Mouse (Mus musculus): Measurements from ENCODE around the gene R3hdml.

The R3hdml gene

GRCm38 (mm10) chr2:163480191-163480825 lies 11.8 kb upstream of the R3hdml start:
- DNase-seq = peak in 1 of 2 experiments; percentile 20

DNA sequence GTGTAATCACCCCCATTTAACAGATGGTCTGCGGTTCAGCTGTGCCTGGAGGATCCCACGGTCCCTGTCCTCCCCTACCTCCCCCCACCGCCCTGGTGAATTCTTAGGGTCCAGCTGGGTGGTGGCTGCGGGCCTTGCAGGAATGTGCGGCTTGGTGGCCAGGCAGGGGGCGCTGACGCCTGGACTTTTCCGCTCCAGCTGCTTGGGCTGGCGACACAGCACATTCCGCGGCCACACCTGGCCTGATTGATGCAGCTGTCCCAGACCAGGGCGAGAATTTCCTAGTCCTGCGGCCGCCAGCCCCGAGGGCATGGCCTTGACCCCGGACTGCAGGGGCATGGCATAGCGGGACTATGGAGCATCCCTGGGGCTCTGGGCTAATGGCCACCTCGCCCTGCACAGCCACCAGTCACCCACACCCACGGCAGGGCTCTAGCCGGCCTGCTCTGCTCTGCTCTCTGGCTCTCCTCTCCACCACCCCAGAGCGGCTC lies 10.5 kb upstream of the R3hdml start:
- DNase-seq = peak; percentile 25 to 37

DNA sequence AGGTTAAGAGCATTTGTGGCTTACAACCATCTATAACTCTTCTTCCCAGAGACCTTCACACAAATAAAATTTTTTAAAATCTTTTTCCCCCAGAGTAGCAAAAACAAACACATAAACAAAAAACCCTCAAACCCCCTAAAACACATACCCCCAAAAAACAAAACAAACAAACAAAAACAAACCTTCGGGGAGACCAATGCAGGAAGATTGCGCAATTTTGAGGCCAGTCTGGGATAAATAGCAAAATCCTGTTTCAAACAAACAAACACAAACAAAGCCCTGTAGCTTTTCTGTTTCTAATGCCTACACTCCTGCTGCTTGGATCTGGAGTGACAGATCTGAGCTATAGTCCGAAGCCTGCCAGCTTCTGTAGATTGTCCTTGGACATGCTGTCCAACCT lies 4.8 kb upstream of the R3hdml start:
- DNase-seq = no peak

- no peak for DNase-seq
Observed at GRCm38 (mm10) chr2:163489725-163490291, 2.3 kb upstream of the R3hdml start.

- DNase-seq = no peak
Observed at GRCm38 (mm10) chr2:163490656-163491055, 1.5 kb upstream of the R3hdml start.

DNA sequence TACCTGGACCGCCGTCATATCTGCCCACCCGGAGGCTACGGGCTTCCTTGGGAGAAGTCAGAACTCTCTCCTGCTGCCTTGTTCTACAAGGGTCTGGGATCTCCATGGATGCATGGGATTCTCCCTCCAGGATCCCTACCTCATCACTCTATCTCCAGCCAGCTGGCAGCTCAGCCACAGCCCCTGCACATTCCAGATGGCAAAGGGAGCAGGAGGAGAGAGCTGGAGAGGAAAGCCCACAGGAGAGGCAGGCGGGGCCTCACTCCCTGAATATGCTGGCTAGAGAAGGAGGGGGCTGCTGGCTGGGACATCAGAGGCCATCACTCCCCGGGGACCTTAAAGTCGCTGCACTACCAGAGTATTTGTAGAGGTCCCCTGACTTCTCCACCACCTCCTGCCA lies 767 bp upstream of the R3hdml start:
- DNase-seq = no peak

DNA sequence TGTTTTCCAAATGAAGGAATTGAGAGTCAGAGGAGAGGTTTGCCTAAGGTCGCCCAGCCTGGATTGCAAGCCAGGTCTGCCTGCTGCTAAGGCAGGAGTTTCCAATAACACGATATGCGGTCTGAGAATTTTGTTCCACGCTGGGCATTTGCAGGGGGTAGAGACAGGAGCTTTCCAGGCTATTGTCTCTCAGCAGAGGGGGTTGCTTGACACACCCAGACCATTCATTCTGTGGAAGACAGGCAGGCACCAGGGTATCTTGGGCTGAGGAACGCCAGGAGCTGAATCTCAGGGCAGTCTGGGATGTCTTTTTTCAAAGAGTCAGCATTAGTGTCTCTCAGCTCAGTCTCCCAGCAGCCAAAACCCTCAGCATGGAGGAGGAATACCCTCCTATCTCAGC lies 913 bp downstream of the R3hdml start:
- no peak for DNase-seq

DNA sequence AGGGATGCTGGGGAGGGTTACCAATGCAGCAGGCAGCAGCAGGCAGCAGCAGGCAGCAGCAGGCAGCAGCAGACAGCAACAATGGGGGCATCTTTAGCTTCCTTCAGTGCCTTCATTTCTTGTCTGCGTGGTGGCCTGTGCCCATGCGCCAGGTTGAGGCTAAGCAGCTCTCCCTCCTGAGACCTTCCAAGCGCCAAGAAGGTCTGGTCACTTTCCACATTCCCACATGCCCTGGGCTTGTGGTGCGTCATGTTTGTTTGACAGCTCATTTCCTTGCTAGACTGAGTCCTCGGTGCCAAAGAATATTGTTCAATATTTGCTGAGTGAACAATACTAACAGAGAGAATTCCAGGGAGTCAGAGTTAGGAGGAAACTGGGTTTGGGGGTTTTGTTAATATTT lies 1.9 kb downstream of the R3hdml start:
- peak; percentile 66 to 76 for DNase-seq

GRCm38 (mm10) chr2:163494456-163494855 lies 2.3 kb downstream of the R3hdml start:
- DNase-seq = no peak

DNA sequence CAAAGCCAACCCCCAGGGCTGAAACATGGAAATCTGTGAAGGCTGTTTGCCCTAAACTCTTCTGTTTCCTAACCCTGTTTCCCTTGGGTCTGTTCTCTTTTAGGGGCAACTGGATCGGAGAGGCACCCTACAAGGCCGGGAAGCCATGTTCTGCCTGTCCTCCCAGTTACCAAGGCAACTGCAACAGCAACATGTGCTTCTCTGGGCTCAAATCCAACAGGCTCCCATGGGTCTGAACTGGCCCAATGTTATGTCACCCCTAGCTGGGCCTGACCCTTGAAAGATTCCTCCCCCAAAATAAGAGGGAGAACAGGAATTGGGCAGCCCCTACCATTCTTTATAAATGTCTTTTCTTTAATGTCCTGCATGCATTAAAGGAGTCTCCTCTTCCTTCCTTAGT lies 10.1 kb downstream of the R3hdml start:
- no peak for DNase-seq

DNA sequence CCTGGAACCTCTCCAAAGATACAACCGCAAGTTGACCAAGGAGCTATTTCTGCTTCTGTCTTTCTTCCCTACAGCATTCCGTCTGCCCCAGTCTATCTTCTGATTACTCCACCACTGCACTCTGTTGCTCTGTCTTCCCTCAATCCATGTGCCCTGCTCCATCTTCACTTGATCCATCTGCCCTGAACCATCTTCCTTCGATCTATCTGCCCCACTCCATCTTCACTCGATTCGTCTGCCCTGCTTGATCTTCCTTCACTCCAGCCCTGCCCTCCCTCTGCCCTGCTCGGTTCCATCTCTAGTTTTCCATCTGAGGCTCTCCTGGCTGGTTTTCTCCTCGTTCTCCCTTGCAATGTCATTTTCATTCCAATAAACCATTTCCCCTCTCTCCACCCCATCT lies 11.1 kb downstream of the R3hdml start:
- no peak for DNase-seq

GRCm38 (mm10) chr2:163506300-163507004 lies 14.3 kb downstream of the R3hdml start, which contains the start of gene Hnf4a:
TSS of gene Hnf4a (plus strand) at chr2:163506808.
- no peak for DNase-seq

GRCm38 (mm10) chr2:163525761-163526243 lies 33.7 kb downstream of the R3hdml start:
- no peak for DNase-seq

DNA sequence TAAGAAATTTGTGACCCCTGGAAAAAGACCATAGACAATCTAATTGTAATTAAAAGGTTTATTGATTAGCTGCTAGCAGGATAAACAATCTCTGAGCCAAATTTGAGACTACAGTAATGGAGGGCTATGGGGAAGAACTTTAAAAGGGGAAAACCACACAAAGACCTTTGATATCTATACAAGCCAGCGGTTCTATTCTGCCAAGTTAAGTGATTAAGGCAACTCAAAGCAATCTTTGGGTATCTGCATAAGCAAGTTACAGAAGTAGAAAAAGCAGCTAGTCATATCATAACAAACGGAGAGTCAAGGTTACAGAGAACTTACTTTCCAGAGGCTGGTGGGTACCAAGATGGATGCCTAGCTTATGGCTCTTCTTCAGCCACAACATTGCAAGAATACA lies 35.4 kb downstream of the R3hdml start:
- DNase-seq = no peak

DNA sequence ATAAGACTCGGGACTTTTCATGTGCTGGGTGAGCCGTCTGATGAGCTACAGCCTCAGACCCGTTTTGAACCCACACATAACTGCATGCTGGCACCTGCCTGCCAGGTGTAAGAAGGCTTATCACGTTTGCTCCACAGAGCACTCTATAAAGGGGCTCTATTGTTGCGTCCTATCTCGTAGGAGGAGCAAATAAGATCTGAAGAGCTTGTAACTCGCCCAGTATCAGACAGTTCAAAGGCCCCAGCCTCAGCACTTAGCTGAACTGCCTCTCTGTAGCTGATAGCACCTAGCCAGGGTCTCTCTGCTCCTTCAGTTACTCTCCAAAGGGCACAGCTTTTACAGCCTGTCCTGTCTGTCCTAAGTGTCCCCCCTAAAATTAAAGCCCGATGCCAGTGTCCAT lies 38.3 kb downstream of the R3hdml start:
- no peak for DNase-seq

- peak; percentile 71 to 77 for DNase-seq
Observed at GRCm38 (mm10) chr2:163531917-163532316, 39.8 kb downstream of the R3hdml start.

DNA sequence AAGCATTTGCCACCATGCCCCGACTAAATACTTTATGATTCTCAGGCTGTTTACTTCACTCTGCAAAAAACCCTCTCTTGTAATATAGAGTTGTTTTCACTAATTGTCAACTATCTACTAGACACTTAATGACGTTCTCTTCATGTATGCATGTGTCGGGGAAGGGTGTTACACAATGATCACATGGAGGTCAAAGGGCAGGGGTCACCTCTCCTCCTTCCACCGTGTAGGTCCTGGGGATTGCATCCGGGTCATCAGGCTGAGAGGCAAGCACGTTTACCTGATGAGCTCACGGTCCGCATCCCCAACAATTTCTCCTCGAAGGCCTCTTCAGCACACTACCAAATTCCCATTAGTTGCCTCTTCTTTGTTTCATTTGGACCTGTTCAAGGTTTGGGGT lies 41.1 kb downstream of the R3hdml start:
- no peak for DNase-seq

- DNase-seq = peak; percentile 84 to 85
Observed at GRCm38 (mm10) chr2:163534958-163535524, 42.9 kb downstream of the R3hdml start.

GRCm38 (mm10) chr2:163537443-163537842 lies 45.3 kb downstream of the R3hdml start:
- DNase-seq = no peak

GRCm38 (mm10) chr2:163538410-163538809 lies 46.3 kb downstream of the R3hdml start:
- no peak for DNase-seq

DNA sequence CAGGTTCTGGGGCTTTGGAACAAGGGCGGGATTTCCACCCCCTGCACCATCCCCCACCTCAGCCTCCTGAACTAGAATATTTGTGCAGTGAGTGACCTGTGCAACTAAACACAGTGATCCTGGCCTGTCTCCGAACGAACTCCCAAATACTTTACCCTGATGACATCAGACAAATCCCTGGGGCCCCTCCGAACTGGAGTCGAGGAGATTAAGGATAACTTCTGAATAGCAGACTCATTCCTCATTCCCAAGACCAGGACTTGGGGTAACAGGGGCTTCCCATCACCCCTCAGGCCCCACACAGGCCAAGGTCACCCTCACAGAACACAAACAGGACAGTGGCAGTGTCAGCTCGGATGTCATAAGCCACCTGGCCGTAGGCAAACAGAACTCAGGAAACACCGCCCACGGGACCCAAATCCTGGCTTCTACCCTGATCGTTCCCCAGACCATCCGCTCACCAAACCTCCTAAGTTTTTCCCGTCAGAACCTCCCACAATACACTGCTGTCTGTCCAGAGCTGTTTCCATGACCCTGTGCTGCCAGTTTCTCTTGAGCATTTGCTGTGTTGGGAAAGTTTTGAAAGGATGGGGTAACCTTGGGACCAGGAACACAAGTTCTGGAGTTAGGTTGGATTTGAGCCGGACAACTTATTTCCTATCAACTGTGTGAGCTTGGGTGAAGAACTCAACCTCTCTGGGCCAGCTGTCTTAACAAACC lies 47.4 kb downstream of the R3hdml start:
- no peak for DNase-seq

GRCm38 (mm10) chr2:163540231-163541117 lies 48.4 kb downstream of the R3hdml start:
- DNase-seq = no peak
